Mouse (Mus musculus) erythroblast, embryonic 14.5 days (primary cell): ENCODE data around the gene Tmc7.

Experiments
- GATA1 ChIP-seq: IDR thresholded peaks from 2 replicates; pipeline ENCODE4 v1.6.1; 2012; ENCODE audit warnings: low read length, inconsistent platforms, mixed read lengths
- TAL1 ChIP-seq: IDR thresholded peaks from 3 replicates; pipeline ENCODE4 v1.6.1; 2012; ENCODE audit warnings: low read length, inconsistent platforms, mixed read lengths

DNA sequence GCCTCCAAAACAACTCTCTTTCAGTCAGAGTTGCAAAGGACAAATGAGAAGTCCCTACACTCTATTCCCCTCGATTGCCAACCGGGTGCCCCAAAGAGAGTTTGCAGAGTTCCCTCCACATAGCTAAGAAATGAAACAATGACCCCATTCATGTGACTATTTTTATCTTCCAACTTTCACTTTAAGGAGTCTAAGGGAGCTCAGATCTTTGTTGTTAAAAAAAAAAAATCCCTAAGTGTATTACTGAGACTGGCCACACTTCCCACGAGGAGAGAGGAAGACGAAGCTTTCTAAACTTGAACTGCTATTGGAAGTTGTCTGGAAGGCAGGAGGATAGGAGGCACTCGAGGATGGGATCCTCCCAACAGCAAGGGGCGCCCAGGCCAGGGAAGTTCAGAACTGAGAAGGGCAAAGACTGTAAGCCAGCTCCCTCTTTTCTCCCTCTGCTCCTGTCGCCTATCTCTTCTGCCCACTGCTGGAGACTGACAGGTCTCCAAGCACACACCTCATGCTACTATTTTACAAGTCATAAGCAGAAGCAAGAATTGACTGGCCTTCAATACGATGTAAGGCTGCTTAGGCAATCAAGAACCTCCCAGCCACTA lies 96.4 kb downstream of the Tmc7 start:
- no peak for TF ChIP-seq GATA1
- TF ChIP-seq TAL1, result no peak
